ENCODE assay signal across 30 mouse cellular contexts in the genomic region with DNA sequence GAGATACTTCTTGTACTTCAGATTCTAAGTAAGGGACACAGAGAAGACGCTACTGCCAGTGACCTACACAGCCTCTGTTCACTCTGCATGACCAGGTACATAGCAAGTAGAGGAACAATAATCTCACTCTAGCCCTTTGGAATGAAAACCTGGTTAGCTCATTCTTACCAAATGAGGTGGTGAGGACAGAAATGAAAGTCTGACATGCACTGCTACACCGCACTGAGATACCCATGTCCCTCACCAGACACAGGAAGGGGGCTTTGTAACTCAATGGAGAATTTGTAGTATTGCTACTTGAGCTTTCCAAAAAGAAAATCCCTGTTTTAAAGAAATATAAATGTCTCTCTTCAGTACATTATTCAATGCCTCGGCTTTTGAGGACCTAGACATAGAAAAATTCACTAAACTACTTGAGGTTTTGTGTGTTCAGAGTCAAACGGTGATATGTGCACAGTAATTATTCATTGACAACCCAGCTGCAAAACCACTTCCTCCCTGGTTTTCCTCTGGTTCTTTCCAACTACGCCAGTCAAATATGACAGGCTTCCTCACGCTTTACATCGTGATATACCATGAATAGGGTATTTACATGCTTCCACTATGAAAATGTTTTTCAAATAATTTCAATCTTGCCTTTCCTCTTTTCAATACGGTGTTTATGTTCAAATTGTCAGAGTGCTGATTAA.
DNase-seq lines count a peak whose midpoint lies in the region; ATAC-seq and TF ChIP-seq lines count a peak whose summit lies in the region.
"Had no signal": no experiment of that assay in that cellular context is flagged by ENCODE, and none has a peak within 500 bp of the region (broad histone marks: within the 10 kb centered on the region; RNA-seq: fewer than 3 reads in every experiment).

No protein-coding gene starts in this region.

- ATAC-seq in neutrophil, adult 5-6 weeks (ENCODE audit: extremely low read depth, insufficient number of reproducible peaks, low FRiP score, poor library complexity, severe bottlenecking) = peak; percentile 40; the same call in 1 of the 2 replicates
- ATAC-seq: forebrain, embryonic 16.5 days; inflammation-experienced regulatory T-cells, adult 6 months; midbrain, embryonic 13.5 days had no signal

- no peak overlapping the region for H3K4me3 ChIP-seq in left cerebral cortex, adult 2 months
- H3K4me3 ChIP-seq: embryonic facial prominence, embryonic 13.5 days; forebrain, embryonic 10.5 days; gastrocnemius, adult 2 months; heart, adult 2 months; heart, embryonic 12.5 days; limb, embryonic 12.5 days; liver, embryonic 15.5 days; midbrain, embryonic 13.5 days had no signal

- no peak overlapping the region for H3K27ac ChIP-seq in left cerebral cortex, adult 2 months
- H3K27ac ChIP-seq: embryonic facial prominence, embryonic 13.5 days; forebrain, embryonic 10.5 days; gastrocnemius, adult 2 months; heart, adult 2 months; hindbrain, embryonic 14.5 days; limb, embryonic 12.5 days; liver, embryonic 15.5 days; midbrain, embryonic 13.5 days; stomach, postnatal 0 days had no signal

- TF ChIP-seq CTCF in left cerebral cortex, adult 2 months (IDR thresholded peaks at IDR 0.05) = no peak

- intact Hi-C loops in left cerebral cortex, adult 2 months (cut with DNase I) = no loop called here

- DNase-seq in 416B (ENCODE audit: low read depth) = peak; percentile 63
- DNase-seq in CD4-positive helper T cell, adult 2 months (ENCODE audit: low read depth, low spot score) = peak; percentile 19
- DNase-seq in induced T-regulatory cell, adult 2 months (ENCODE audit: low read depth) = peak; percentile 7
- DNase-seq in c-Kit-positive CD71-positive TER-119-positive erythroid progenitor cells, embryonic 14.5 days (ENCODE audit: low spot score) = no peak
- no peak for DNase-seq in right cerebral cortex, postnatal 14 days
- no peak for DNase-seq in left cerebral cortex, adult 2 months (ENCODE audit: extremely low spot score in 1 of 2, low spot score in 2 of 2)
- DNase-seq: adrenal gland, adult 2 months; adrenal gland, postnatal 36 days; cerebellum, adult 8-10 months; cerebellum, postnatal 36 days; gastrocnemius, adult 2 months; gastrocnemius, postnatal 36 days; heart, adult 2 months; heart, postnatal 4 days; lung, embryonic 14.5 days; lung, postnatal 14 days; right cerebral cortex, adult 18-20 months; thymus, adult 18-20 months; thymus, postnatal 4 days had no signal

Comparison
In these comparisons a context has a peak if more than half of its experiments do, and no peak if none do; other contexts are left out.
1. DNase-seq: peak in 416B (single experiment), CD4-positive helper T cell, adult 2 months (single experiment) and induced T-regulatory cell, adult 2 months (single experiment); none in c-Kit-positive CD71-positive TER-119-positive erythroid progenitor cells, embryonic 14.5 days (single experiment), right cerebral cortex, postnatal 14 days (single experiment) and left cerebral cortex, adult 2 months (0 of 2).